Mouse (Mus musculus) adipocyte (in vitro differentiated cells): ENCODE results near the gene Ric8a.
A peak's percentile ranks its signal among the peaks of the same experiment; 100 is the strongest.
"Not testable (repeated sequence)": the region's sequence is repeated elsewhere in the genome, so short reads cannot be mapped to it uniquely, and the experiment has no call there.

Source experiments
- DNase-seq: peaks from one replicate; pipeline ENCODE4 v3.0.0-alpha.2; 2016; ENCODE audit warnings: low spot score

Ric8a gene

DNA sequence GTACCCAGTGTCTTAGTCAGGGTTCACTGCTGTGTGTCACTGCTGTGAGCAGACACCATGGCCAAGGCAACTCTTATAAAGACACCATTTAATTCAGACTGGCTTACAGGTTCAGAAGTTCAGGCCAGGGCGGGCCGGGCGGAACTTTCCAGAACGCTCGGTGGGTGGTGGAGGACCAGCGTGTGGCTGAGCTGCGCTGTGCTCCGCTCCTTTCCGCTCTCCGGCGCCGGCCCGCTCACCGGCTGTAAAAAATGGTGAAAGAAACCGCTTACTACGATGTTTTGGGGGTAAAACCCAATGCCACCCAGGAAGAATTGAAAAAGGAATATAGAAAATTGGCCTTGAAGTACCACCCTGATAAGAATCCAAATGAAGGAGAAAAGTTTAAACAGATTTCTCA is 33.9 kb downstream of the Ric8a start:
- DNase-seq = not testable (repeated sequence)

DNA sequence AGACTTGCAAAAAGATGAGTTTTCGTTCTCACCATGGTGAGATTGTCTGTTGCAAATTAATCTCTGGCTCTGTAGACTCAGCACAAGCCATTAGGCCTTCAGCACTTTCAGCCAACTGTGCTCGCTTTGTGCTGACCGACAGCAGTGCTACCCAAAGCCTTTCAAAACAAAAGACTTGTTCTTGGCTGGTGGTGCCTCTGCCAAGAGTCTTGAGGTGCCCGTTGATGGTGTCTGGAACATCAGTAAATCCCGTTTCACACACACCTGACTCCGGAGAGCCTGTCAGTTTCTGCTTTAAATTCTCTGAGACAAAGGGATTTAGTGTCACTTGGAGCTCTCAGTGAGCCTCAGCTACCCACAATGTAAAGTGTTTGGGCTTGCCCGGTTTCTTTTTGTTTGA is 37.3 kb downstream of the Ric8a start:
- DNase-seq = no peak

DNA sequence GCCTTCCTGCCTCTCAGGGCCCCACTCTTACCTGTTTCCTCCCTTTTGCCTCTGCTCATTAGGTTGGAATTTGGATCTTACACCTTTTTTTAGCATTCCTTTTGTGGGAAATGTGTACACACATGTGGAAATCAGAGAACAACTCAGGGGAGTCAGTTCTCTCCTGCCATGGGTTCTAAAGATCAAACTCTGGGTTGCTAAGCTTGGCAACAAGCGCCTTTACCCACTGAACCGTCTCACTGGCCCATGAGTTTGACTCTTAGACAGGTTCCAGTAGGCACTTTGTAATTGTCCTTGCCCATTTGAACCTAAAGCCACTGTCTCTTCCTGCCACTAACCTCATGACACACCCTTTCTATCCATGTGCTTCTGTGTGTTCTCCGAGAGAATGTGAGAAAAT is 37.9 kb downstream of the Ric8a start:
- no peak for DNase-seq

DNA sequence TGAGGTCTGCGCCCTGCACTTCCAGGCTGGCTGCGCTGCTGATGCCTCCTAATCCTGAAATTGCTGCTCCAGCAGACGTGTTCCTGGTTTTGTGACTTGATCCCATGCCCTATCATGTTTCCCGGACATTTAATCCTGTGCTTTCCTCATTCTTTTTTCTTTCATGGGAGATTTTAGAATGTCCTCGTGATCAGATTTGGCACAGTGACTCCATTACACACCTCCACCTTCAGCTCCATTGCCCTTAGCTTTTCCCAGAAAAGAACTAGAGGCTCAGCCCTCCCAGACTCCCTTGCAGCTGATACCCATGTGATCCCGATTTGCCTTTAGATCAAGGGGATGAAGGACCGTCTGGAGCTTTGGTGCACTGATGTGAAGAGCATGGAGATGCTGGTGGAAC is 41.1 kb downstream of the Ric8a start:
- DNase-seq = no peak

DNA sequence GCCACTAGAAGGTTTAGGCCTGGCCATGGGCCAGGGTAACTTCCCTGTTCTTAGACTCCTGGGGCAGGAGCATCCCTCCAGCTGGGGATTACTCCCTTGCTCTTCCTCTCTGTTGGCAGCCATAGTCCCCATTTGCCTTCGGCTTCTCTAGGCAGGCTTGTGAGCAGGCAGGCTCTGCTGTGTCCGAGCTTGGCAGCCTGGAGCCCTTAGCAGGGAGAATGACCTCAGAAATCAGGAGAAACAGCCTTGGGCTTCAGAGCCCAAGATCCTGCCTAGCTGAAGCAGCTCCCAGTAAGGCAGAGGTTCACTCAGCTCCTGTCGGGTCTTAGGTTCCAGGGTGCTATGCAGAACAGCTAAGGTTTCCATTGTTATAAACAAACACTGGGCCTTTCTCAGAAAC is 42.4 kb downstream of the Ric8a start:
- peak; percentile 73 for DNase-seq

DNA sequence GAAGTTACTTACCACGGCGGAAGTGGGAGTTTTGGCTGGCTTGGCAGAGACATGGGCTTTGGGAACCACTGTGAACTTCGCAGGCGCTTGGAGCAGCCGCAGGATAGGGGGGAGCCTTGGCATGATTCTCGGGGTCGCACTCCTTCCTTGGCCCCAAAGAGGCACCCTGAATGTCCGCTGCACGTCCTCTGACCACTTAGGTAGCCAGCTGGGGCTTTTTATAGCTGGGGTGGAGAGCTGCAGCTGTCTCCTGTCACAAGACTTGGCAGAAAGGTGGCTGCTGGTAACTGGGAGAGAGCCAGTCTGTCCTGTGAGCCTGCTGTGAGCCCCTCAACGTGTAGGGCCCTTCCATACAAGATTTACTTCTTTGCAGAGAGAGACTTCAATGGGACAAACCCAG is 43.5 kb downstream of the Ric8a start, which contains the start of gene Cox8b:
TSS of gene Cox8b (minus strand) at position 227 of the 400 bp plus-strand sequence.
- DNase-seq = peak; percentile 29

DNA sequence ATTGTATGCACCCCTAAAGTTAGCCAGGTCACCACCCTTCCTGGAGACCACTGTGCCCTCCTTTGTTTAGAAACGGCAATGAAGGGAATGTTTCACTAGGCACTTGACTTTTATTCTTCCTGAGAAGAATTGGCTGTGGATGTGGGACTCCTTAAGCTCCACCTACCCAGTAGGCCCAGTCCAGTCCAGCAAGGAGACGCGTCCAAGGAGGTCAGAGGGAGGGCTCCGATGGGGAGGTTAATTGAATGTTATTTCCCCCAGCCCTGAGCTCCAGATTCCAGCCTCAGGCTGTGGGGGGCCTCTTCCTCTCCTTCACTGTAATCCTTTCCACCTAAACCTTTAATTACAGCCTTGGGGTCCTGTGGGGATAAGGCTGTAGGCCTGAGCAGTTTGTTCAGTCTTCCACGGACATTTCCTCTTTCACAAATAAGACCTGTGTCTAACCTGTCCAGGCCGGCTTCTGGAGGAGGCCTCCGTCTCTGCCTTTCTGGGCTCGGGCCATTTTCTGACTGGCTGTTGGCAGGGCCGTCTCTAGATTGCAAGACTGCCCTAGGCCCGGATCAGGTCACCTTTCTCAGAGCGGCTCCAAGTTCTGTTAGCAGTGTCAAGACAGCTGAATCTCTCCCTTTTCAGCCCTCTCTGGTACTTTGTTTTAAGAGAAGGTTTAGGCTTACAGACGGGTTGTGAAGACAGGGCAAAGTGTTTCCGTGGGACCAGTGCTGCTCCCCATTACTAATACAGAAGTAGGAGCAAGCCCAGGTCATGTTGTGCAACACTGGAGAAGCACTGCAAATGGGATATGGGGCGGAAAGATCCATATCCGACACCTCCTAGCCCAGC is 45.5 kb downstream of the Ric8a start:
- DNase-seq = peak; percentile 89

DNA sequence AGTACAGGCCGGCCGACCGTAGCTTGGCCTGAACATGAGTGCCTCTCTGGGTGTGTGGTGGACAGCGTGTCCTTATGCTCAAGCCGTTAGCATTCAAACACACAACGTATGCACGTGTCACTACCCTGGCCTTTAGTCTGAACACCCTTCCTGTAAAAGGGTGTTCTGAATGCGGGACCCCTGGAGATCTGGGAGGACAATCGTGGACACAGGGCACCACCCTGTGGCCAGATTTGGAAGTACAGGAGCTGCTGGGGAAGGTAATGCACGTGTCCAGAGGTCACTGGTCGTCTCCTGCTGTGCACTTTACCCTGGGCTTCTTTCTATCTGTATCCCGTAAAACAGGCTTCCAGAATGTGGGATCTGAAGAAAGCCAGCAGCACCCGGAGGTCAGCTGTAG is 46.5 kb downstream of the Ric8a start:
- peak; percentile 78 for DNase-seq

DNA sequence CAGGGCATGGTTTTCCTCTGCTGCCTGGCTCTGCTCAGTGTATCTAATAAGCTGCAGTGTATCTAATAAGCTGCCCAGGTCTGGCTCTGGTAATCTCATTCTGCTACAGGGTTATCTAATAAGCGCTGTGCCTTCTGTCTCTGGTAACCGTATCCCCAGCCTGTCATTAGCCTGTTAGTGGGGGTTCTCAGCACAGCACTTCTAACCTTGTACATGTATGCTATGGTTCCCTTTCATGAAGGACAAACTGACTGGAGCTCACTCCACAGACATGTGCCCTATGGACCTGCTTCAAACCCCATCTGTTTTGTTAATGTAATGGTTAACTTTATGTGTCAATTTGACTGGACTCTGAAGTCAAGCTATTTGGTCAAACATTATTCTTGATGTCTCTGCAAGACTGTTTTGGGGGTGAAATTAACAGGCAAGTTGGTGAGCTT is 48.9 kb downstream of the Ric8a start:
- no peak for DNase-seq

DNA sequence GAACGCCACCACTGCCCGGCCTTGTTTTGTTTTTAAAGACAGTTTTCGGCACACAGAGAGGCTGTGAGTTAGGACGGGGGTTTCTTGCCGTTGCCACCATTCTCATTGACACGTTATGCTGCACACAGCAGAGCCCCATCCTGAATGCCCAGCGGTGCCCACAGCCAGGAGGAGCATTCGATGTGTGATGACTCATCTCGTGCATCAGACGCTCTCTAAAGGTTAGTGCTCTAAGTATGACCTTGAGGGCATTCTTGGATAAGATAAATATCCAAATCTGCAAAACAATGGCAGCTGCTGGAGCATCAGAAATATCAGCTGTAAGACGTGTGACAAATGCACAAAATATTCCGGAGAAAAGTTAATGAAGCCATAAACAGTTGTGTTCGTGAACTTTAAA is 50.4 kb downstream of the Ric8a start:
- no peak for DNase-seq

DNA sequence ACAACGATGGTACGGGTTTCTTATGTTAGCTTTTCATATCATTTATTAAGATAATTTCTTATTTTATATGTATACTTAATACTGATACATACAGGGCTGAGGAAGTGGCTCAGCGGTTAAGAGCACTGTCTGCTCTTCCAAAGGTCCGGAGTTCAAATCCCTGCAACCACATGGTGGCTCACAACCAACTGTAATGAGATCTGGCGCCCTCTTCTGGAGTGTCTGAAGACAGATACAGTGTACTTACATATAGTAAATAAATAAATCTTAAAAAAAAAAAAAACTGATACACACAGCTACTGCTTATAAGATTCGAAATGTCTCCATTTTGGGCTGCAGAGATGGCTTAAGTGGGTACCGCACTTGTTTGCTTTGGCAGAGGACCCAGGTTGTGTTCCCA is 50.9 kb downstream of the Ric8a start:
- no peak for DNase-seq

DNA sequence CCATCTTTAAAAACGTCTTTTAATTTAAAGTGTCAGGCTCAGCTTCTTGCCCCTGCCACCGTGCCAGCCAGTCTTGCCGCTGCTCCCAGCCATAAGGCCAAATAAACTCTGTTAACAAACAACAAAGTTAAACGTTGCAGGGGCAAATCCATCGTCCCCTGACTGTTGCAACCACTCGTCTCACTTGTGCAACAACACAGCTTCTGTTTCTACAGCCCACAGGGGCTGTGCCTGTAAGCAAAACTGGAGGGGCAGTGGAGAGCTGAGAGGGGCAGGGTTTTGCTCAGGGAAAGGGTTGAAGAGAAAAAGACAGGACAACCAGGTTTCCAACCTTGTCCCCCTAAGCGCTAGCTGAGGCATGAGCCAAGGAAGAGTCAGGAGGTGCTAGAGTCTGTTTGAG is 51.4 kb downstream of the Ric8a start:
- DNase-seq = no peak

DNA sequence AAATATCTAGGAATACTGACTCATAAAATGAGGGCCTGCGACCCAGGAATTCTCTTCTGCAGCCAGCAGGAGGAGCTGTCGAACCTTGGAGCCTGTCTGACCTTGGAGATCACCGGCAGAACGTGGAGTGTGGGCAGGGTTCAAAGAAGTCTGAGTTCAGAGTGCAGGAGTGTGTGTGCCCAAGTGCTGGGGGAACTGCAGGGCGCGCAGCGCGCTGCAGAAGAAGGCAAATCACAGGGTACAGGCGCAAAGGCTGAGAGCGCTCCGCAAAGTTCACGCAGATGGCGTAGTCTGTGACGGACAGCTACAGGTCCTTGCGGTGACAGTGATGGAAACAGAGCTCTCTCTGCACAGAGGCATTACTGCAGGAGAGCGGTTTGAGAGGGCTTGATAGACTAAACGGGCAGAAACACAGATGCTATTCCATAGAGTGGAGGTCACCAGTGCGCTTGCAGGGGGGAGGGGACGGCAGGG is 51.9 kb downstream of the Ric8a start:
- DNase-seq = peak; percentile 68

DNA sequence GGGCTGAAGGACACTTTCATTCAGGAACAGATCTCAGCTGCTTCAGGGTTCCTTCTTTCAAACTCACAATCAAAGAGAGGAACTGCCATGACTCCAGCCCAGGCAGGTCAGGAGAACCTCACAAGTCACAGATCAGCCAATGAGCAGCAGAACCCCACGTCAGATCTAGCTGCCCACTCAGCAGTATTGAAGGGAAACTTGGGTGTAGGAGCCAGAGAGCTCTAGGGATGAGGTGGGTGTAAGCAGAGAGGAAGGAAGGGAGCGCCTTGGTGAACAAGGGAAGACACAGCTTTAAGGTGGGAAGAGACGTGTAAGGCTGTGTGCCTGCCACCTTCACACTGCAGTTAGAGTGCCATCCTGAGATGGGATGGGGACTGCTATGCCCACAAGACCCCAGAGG is 55.5 kb downstream of the Ric8a start:
- no peak for DNase-seq

DNA sequence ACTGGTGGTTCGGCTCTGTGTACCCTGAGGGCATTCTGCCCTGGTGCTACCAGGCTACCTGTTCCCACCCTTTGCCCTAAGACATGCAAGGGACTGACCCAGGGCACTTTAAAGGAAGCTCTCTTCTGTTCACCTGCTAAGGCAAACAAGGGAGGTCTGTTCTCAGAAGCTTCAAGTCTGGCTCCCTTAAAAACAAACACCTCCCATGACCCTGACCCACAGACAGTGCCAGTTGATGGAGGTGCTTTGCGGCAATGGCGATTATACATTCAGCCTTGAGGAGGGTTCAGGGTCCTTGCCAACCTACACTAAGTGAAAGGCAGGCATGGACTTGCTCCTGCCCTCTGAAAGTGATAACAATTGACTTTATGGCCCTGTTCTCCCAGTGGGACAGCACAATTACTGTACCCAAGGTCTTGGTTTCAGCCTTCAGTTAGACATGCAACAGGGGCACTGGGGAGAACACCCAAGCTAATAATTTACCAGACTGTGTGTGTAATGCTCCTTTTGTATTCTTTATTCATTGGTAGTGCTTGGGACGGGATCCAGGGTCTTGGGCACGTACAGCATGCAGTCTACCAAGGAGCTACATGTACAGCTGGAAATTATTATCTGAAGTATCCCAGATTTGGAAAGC is 56.2 kb downstream of the Ric8a start:
- DNase-seq = no peak
